Mouse (Mus musculus) mouse trophoblast stem cell (cell line): Measurements from ENCODE around the gene Dnmbp.

ENCODE experiments used
- in situ Hi-C, 2 experiments: fragments of 300-500 bp; cut with MseI, MboI; formaldehyde crosslinking; loops; 2 replicates in 1 of 2; 3 replicates in 1 of 2; pipeline ENCODE4 v1.15.1; 2025

The Dnmbp gene

GRCm38 (mm10) chr19:43949111-43949810 is 9.3 kb upstream of the Dnmbp start:
- in situ Hi-C loops: no loop called here

GRCm38 (mm10) chr19:43944566-43944965 is 4.6 kb upstream of the Dnmbp start:
- in situ Hi-C loops: no loop called here

DNA sequence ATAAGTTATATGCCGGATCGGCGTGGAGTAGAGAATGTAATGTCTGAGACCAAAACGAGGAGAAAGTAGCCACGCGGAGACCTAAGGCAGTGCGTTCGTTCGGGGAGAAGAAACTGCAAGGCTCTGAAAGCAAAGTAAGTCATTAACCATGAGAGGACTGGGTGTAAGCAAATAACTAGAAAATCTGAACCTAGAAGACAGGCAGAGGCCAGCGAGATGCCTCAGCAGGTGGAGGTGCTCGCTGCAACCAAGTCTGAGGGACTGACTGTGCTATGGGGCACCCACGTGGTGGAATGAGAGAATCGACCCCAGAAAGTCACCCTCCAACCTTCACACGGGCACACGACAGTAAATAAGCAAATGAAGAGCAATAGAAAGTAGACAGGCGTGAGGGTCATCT is 3.1 kb upstream of the Dnmbp start:
- in situ Hi-C loops: no loop called here

- in situ Hi-C loops: no loop called here
Measured at GRCm38 (mm10) chr19:43939171-43939768, 721 bp downstream of the Dnmbp start.

DNA sequence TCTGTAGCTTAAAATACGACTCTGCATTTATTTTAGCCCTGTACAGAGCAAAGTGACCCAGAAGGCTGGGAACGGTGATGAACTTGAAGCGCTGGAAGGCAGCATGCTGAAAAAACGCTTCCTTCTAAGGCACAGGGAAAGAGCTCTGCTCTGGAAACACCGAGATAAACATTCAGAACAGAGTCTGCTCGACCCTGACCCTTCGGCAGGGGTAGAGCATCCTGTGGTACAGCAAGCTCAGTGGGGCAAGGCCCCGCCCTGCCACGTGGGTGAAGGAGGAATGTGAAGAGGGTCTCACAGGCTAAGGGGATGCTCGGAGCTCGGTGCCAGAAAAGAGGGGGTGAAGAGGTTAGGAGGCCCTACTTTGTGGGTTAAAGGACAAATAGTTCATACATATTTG is 1.6 kb downstream of the Dnmbp start:
- in situ Hi-C loops: no loop called here

DNA sequence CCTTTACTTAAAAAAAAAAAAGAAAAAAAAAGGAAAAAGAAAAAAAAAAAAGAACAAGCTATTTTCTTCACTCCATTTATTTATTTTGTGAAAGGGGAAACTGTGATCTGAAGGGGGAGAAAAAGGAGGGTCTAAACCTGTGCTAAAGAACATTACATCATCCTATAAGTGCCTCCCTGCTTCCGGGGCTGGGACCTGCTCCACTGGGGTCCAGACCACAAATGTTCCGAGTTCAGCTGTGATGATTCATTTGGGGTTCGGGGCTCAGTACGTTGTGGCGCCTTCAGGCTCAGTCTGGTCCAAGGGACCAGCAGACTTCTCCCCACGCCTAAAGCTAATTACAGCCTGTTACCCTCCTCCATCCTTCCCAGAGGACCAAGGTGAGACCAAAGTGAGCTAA is 9.1 kb downstream of the Dnmbp start:
- in situ Hi-C loops: no loop called here

DNA sequence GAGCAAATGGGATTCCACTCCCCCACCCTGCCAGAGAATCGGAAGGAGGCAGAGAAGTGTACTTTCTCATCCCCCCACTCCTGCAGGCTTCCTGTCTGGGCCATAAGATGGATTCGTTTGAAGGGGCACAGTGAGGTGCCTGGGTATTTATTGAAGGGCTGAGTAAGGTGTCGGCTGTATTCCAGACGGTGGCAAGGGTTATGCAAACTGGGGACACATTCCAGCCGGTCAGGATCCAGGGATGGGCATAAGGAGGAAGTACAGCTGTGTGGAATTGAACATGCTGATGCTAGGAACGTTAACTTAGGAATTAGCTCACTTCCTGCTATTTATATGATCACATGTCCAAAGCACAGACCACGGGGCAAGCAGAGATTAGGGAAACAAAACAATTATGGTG is 9.6 kb downstream of the Dnmbp start:
- in situ Hi-C loops: no loop called here

DNA sequence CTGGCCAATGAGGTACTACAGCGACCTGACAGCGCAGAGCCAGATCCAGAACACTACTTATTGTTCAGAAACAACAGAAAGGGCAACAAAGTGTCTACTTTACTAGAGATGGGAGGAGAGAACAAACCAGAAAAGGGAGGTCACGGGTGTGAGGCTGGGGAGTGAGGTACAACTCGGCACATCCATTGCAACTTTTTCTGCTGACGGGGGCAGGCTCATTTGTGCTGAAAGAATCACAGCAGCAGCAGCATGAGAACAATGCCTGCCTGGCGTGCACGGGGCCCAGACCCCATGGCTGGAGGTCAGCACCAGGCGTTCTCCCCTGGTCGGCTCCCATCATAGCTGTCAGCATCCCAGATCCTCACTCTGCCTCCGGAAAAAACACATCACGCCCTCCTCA is 10.1 kb downstream of the Dnmbp start:
- in situ Hi-C loops: no loop called here

DNA sequence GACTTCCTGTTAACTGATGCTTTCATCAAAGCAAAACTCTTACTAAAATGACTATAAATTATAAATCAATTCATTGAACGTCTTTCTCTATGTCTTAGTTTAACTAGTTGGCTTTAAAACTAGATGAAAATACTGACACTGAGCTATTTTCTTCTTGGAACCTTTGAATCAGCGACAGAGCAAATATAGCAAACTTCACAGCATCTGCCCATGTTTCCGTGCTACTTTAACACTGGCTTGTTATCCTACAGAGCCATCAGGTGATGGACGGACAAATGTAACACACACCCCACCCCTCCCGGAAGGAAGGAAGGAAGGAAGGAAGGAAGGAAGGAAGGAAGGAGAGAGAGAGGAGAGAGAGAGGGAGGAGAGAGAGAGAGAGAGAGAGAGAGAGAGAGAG is 12.0 kb downstream of the Dnmbp start:
- in situ Hi-C loops: no loop called here

DNA sequence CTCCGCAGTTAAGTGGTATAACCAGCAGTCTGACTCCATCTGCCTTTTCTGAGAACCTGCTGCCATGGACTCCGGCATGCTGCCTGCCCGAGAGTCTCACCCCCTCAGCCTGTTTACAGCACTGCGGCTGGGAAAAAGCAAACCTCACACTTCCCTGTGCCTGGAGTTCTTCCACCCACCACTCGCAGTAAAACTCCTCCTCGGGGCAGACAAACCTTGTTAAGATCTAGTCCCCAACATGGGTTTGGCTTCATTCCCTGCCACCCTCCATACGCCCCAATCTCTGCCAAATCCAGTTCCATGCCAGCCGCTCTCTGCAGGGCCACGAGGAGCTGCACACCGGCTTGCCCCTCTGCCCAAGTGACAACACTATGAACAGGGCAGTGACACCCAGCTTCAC is 12.9 kb downstream of the Dnmbp start:
- in situ Hi-C loops: no loop called here

- in situ Hi-C loops: no loop called here
Measured at GRCm38 (mm10) chr19:43926141-43926987, 13.6 kb downstream of the Dnmbp start.

GRCm38 (mm10) chr19:43924361-43924760 is 15.6 kb downstream of the Dnmbp start:
- in situ Hi-C loops: no loop called here

DNA sequence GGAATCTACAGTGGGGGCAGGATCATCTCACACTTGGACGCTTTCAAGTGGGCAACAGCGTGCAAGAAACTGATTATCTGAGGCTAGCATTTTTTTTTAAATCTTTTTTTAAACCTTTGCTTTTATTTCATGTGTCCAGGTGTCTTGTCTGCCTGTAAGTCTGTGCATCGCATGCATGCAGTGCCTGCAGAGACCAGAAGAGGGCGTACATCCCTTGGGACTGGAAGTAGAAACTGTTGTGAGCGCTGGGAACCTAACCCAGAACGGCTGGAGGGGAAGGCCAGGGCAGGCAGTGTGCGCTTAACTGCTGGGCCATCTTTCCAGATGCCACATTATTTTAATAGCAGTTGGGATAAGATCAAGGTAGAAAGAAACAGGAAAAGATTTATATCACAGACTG is 17.0 kb downstream of the Dnmbp start:
- in situ Hi-C loops: no loop called here

- in situ Hi-C loops: no loop called here
Measured at GRCm38 (mm10) chr19:43921410-43921809, 18.6 kb downstream of the Dnmbp start.

GRCm38 (mm10) chr19:43920453-43921300 is 19.3 kb downstream of the Dnmbp start:
- in situ Hi-C loops: no loop called here

GRCm38 (mm10) chr19:43919841-43920240 is 20.1 kb downstream of the Dnmbp start:
- in situ Hi-C loops: no loop called here

DNA sequence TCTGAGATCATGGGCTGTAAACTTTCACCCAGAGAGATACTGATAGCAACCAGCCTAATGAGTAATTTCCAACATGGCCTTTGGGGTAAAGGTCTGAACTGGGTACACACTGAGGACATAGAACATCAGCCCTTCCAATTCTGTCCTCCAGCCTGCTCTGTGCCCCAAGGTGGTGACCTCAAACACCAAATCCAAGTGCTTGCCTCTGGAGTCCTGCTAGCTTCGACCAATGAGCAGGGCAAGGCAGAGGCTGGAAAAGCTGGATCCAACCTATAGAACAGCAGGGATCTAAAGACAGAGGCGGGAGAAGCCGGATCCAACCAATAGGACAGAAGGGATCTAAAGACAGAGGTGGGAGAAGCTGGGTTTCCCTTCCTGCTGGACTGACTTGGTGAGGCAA is 21.2 kb downstream of the Dnmbp start:
- in situ Hi-C loops: no loop called here

- in situ Hi-C loops: no loop called here
Measured at GRCm38 (mm10) chr19:43917763-43918162, 22.2 kb downstream of the Dnmbp start.

GRCm38 (mm10) chr19:43917406-43917691 is 22.6 kb downstream of the Dnmbp start:
- in situ Hi-C loops: no loop called here

- in situ Hi-C loops: no loop called here
Measured at GRCm38 (mm10) chr19:43916586-43917405, 23.2 kb downstream of the Dnmbp start.

DNA sequence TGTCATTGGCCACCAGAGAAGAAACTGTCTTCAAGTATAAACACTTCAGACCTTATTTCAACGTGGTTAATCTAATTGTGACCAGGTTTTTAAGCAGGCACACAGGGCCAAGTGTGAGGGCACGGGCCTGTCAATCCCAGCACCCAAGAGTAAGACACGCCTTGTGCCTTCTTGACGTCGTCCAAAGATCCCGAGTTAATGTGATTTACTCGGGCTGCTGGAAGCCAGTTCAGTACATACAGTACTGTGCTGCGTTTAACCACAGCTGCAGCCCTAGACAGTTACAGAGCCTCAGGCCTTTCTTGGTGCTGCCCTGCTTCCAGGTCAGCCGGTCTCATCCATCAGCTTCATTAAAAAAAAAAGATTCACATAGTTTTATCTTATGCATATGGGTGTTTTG is 24.6 kb downstream of the Dnmbp start:
- in situ Hi-C loops: no loop called here
